Mouse (Mus musculus): ENCODE data around the gene Olfr967. TPM values are rescaled to one million over a fixed set of nuclear protein-coding genes. Genes with fewer than 3 reads are reported as not detected.
"Not testable (repeated sequence)": the region's sequence is repeated elsewhere in the genome, so short reads cannot be mapped to it uniquely, and the experiment has no call there.

Olfr967 gene
- total RNA-seq (2021) = not detected

DNA sequence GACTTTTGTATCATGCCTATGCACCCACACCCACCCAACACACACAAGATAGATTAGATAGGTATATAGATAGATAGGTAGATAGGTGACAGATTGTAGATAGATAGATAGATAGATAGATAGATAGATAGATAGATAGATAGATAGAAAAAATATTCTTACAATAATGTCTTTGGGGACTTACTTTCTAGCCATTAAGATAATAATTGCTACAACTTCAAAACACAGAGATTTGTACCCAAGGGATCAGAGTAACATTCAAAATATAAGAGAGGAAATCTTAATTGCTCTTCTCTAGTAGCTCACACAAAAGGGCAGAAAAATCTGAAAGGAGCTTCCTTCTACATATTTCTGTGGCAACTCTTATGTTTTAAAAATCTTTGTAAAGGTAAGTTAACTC is at the start of gene Olfr967:
Gene Olfr967, plus strand, starts transcription at position 301 of the 400 bp plus-strand sequence.
- intact Hi-C loops (cut with DNase I) = no loop called here
- no peak for DNase-seq (ENCODE audit: low spot score in 2 of 2)

DNA sequence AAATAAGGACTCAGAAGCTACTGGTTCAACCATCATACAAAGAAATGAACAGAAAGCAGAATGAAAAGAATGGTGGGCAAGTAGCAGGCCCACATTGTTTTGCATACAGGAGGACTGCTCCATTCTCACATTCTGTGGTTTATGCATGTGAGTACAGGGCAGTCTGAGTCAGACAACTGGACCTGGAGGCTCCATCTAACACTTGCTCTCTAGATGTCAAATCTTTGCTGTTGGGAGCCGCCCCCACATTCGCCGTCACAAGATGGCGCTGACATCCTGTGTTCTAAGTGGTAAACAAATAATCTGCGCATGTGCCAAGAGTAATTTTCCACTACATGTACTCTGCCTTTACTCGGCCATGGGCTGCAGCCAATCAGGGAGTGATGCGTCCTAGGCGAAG is 44.9 kb upstream of the Olfr967 start:
- intact Hi-C loops (cut with DNase I); DNase-seq (ENCODE audit: low spot score in 2 of 2): not testable (repeated sequence)

DNA sequence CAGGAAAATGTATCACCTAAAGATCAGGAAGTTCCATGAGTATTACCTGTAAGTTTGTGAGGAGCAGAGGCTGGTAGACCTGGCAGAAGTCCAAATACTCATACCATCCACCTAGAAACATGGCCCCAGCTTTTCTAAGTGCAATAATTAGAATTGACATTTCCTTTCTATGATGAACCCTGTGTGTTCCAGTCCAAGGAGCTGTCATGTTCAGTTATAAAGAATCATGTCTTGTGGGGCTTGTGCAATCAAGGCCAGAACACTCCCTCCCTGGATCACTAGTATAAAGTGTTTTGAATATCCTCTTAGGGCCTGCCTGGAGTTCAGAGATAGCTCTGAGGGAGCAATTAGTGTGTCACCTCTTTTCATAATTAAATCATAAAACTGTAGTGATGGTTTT is 39.0 kb upstream of the Olfr967 start, which contains the start of gene Olfr149:
Gene Olfr149, minus strand, starts transcription at position 101 of the 400 bp plus-strand sequence.
- no peak for DNase-seq (ENCODE audit: low spot score in 2 of 2)
- intact Hi-C loops (cut with DNase I) = no loop called here

DNA sequence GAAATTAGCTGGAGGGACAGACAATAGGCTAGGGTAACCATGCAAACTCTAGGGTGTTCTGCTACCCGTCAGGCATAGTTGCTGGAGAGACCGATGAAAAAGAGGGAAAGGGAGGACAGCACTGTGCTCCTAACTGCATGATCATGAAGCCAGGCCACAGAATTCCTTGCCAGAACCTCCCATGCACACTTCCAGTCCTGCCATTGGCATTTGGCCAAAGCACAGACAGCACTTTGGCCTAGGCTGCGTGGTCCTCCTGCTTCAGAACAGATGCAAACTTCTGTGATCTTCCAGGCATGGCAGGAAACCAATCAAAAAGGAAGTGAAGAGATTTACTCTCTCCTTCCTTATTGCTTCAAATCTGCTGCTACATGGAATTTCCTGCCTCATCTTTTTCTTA is 37.1 kb upstream of the Olfr967 start:
- intact Hi-C loops (cut with DNase I) = no loop called here

DNA sequence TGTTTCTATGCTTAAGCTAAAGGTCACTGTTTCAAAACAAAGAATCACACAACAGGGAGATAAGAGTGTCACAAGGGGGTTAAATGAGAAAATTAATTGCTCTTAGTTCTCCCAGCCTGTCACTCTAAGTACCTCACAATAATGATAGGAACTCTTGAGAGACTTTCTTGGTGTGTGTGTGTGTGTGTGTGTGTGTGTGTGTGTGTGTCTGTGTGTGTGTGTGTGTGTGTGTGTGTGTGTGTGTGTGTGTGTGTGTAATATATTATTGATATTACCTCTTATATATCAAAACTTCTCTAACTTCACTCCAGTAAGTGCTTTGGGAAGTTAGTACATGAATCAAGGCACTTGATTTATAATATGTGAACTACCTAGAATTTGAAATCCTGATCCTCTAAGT is 35.0 kb upstream of the Olfr967 start, which contains the start of gene Olfr965:
Gene Olfr965, plus strand, starts transcription at position 301 of the 400 bp plus-strand sequence.
- no peak for DNase-seq (ENCODE audit: low spot score in 2 of 2)
- intact Hi-C loops (cut with DNase I) = no loop called here

More for the DNA sequence above, 37.1 kb upstream of the Olfr967 start:
- DNase-seq (ENCODE audit: low spot score in 2 of 2) = no peak

DNA sequence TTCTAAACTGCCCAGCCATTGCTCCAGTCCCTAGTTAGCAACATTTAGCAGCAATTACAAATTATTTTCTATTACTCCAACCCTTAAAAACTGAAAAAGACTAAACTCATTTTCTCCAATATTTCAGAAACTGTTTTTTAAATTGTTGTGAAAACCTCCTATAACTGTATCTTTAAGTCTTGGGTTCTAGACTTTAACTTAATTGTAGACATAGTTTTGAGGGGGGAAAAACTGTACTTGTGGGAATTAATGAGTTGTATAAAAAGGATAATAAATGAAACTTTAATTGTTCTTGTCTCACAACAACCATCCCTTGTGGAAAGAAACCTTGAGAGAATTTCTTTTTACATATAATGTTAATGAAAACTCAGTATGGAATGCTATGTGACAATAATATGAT is 15.4 kb upstream of the Olfr967 start, which contains the start of gene Olfr150:
Gene Olfr150, plus strand, starts transcription at position 301 of the 400 bp plus-strand sequence.
- intact Hi-C loops (cut with DNase I) = no loop called here

DNA sequence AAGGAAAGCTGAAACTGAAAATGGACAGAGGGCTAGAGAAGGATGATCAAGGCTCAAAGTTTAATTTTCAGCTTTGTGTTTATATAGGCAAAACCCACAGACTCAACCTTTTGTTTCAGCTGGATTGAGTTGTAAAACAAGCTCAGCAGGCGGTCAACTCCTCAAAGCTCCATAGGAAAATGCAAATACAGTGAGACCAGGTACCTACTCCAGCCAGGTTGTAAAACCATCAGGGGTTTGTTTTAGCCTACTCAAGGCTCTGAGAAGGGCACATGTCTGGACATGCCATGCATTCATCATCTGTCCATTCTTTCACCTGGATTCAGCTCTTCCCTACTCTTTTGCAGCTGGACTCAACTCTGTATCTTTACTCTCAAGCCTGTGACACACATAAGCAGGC is 5.3 kb upstream of the Olfr967 start:
- intact Hi-C loops (cut with DNase I) = no loop called here

More for the DNA sequence above, 15.4 kb upstream of the Olfr967 start, which contains the start of gene Olfr150:
- no peak for DNase-seq (ENCODE audit: low spot score in 2 of 2)

DNA sequence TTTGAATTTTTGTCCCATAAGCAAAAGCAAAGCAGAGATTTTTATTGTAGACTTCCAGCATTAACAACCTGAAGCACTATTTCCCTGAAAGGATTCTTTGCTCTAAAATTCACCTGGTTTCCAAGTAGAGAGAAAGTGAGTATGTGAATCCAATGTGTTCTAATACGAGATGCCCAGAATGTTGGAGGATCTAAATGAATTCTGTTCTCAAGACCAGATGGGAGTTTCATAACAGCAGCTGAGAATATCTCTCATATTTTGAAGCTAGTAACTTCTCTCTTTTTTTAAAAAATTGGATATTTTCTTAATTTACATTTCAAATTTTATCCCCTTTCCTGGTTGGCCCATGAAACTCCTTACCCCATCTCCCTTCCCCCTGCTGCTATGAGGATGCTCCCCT is 379 bp downstream of the Olfr967 start:
- intact Hi-C loops (cut with DNase I) = no loop called here
- peak; percentile 2 to 71 for DNase-seq (ENCODE audit: low spot score in 2 of 2)

More for the DNA sequence above, 5.3 kb upstream of the Olfr967 start:
- DNase-seq (ENCODE audit: low spot score in 2 of 2) = no peak

DNA sequence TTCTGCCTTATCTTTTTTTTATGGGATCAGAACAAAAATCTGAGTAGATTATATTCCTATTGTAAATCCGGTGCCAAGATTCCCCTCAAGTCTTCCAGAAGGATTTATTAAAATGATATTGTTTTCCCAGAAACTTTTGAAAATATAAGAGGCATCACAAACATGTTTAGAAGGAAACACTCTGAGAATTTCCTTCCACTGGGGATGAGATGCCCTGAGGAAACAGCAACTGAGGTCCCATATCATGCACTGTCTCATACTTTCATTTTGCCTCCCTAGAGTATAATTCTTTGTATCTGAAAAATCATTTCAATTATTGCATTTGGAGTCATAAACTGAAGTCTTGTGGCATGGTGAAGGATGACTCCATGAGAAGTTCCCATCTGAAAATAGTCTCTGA is 37.1 kb downstream of the Olfr967 start, which contains the start of gene Olfr968:
Gene Olfr968, minus strand, starts transcription at position 101 of the 400 bp plus-strand sequence.
- intact Hi-C loops (cut with DNase I) = no loop called here
- DNase-seq (ENCODE audit: low spot score in 2 of 2) = no peak

DNA sequence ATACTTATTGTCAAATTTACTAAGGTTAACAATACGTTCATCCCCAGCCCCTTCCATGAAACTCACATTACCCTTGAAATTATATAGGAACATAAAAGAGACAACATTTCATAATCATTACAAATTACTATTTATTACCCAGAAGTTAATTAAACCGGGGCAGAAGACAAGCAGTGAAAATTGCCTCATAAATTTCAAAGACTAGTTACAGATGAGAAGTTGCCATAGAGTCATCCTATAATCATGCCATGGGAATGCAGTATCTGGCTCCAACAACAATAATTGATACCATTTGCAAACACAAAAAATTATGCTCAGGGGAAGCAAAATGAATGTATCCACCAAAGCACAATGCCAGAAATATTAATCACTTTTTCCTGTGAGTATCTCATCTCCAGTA is 44.5 kb downstream of the Olfr967 start, which contains the start of gene Olfr969:
Gene Olfr969, plus strand, starts transcription at position 388 of the 400 bp plus-strand sequence.
- no peak for DNase-seq (ENCODE audit: low spot score in 2 of 2)
- intact Hi-C loops (cut with DNase I) = no loop called here

Other genes with a start within 250 kb of the Olfr967 start
- not detected for gene Olfr957, start 230.4 kb upstream of the Olfr967 start, total RNA-seq (2021)
- gene Olfr958, start 192.2 kb upstream of the Olfr967 start, total RNA-seq (2021) = not detected
- gene Olfr959, start 170.7 kb upstream of the Olfr967 start, total RNA-seq (2021) = not detected
- gene AW551984, start 141.8 kb upstream of the Olfr967 start, total RNA-seq (2021) = 1 to 10 TPM; 5.3 to 7.1 TPM
- not detected for gene Olfr148, start 135.6 kb upstream of the Olfr967 start, total RNA-seq (2021)
- gene Olfr960, start 124.9 kb upstream of the Olfr967 start, total RNA-seq (2021) = not detected
- not detected for gene Olfr961, start 101.2 kb upstream of the Olfr967 start, total RNA-seq (2021)
- gene Olfr963, start 79.0 kb upstream of the Olfr967 start, total RNA-seq (2021) = not detected
- gene Olfr149, start 39.1 kb upstream of the Olfr967 start, total RNA-seq (2021) = not detected
- gene Olfr965, start 34.9 kb upstream of the Olfr967 start, total RNA-seq (2021) = not detected
- not detected for gene Olfr150, start 15.3 kb upstream of the Olfr967 start, total RNA-seq (2021)
- gene Olfr968, start 37.0 kb downstream of the Olfr967 start, total RNA-seq (2021) = not detected
- not detected for gene Olfr969, start 44.7 kb downstream of the Olfr967 start, total RNA-seq (2021)
- gene Olfr970, start 62.6 kb downstream of the Olfr967 start, total RNA-seq (2021) = not detected
- not detected for gene Olfr971, start 90.6 kb downstream of the Olfr967 start, total RNA-seq (2021)
- not detected for gene Olfr972, start 120.2 kb downstream of the Olfr967 start, total RNA-seq (2021)
- not detected for gene Olfr229, start 161.1 kb downstream of the Olfr967 start, total RNA-seq (2021)
- gene Olfr974, start 191.3 kb downstream of the Olfr967 start, total RNA-seq (2021) = not detected
- not detected for gene Olfr975, start 205.8 kb downstream of the Olfr967 start, total RNA-seq (2021)
- gene Olfr976, start 214.9 kb downstream of the Olfr967 start, total RNA-seq (2021) = not detected
- gene Olfr978, start 245.9 kb downstream of the Olfr967 start, total RNA-seq (2021) = not detected

All from left cerebral cortex, postnatal 25 days (tissue).